Mouse (Mus musculus): Measurements from ENCODE around the gene Olfr666. TPM values are rescaled to one million over a fixed set of nuclear protein-coding genes. Genes with fewer than 3 reads are reported as not detected.

Olfr666 gene
- not detected for polyA plus RNA-seq (2014; fragmentation: Illumina TruSeq; extraction: RNeasy Lipid Tissue Mini Kit (QIAGEN cat#74804); ENCODE audit: insufficient read depth, low read depth, low replicate concordance)

GRCm38 (mm10) chr7:104895852-104896251 lies at the start of gene Olfr666:
Gene Olfr666 (minus strand): TSS chr7:104895952.

DNA sequence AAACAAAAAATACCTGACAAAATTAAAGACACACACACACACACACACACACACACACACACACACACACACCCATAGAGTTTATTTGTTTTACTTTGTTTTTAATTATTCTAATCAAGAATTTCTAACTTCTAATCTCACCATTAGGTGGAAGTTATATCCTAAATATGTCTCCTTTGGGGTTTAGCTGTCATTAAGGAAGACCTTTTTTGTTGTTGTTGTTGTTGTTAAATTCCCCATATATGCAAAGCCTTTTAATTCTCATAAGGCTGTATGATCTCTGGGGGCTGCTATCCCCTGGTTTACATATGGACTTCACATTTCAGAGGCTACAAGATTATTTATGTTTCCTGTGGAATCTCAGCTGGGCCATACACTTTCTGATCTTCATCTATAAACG lies 38.2 kb upstream of the Olfr666 start, which contains the start of gene Olfr669:
Gene Olfr669 (plus strand): TSS at position 301 of the 400 bp plus-strand sequence.

DNA sequence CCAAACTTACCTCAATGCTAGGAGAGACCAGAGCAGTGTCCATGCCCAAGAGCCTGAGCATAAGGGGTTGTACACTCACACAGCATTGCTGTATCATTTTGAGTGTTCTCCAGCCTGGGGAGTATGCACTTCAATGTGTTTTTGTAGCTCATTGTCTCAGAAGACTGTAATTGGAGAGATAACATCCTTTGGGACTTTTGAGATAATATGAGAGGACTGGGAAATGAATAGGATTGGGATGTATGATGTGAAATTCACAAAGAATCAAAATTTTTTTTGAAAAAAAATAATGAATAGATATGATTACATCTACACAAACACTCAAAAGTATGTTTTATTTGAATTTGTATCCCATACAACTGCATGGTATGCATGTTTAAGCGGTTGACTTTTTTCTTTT lies 32.2 kb upstream of the Olfr666 start, which contains the start of gene Olfr668:
Gene Olfr668 (minus strand): TSS at position 101 of the 400 bp plus-strand sequence.

DNA sequence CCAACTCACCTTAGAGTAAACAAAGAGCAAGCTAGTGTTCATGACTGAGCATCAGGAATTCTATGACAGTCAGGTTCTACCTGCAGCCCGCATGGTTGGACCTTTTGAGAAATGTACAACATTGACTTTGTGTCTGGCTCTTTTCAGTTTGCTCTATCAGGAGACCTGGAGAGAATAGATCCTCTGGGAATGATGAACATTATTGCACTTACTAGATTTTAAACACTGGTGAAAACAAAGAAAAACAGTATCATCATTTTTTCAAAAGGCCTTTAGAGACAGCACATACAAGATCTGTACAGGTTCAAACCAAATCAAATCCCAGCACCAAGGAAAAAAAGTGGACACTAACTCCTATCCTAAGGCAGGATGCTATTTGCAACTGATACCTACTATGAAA lies 25.6 kb upstream of the Olfr666 start, which contains the start of gene Olfr667:
Gene Olfr667 (minus strand): TSS at position 101 of the 400 bp plus-strand sequence.

DNA sequence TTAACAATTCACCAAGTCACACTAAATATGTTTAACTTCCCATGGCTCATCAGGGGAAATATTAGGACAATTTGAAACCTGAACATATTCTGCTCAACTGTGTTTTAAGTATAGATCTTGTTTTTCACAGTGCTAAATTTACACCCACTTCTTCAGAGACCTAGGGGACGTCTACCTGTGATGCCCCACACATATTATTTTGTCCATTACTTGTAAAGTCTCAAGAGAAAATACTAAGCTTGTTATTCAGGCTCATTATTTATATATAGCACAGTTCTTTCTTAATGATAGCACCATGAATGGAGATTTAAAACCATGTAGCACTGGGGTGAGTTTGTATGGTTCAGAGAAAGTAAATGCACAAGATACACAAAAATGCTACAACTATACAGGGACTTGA lies 18.0 kb downstream of the Olfr666 start, which contains the start of gene Olfr665:
Gene Olfr665 (plus strand): TSS at position 301 of the 400 bp plus-strand sequence.

DNA sequence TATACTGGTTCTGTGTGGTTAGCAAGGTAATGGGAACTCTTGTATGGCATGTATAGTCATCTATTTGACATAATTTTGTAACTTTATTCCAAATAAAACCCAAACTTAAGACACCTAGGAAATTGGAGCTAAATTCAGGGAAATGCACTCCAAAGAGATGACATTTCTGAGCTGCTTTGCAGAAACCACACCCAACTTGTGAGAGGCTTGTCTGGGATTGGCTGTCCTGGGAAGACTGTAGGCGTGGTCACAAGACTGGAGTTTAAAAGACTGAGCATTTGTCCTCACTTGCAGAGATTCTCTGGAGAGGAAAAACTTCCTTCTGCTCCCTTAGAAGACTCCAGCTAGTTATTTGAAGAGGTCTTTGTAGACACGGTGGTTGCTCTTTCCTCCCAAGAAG lies 39.0 kb downstream of the Olfr666 start, which contains the start of gene Usp17la:
Gene Usp17la (plus strand): TSS at position 301 of the 400 bp plus-strand sequence.

DNA sequence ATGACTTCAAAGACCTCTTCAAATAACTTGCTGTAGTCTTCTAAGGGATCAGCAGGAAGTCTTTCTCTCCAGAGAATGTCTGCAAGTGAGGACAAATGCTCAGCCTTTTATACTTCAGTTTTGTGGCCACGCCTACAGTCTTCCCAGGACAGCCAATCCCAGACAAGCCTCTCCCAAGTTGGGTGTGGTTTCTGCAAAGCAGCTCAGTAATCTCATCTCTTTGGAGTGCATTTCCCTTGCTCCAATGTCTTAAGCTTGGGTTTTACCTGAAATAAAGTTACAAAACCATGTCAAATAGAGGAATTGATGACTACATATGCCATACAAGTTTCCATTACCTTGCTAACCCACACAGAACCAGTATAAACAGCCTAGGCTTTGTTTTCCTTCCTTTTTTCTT lies 53.2 kb downstream of the Olfr666 start, which contains the start of gene Usp17lb:
Gene Usp17lb (minus strand): TSS at position 101 of the 400 bp plus-strand sequence.

Other genes with a start within 250 kb of the Olfr666 start
- not detected for gene Olfr658, start 248.6 kb downstream of the Olfr666 start, polyA plus RNA-seq (2014; fragmentation: Illumina TruSeq; extraction: RNeasy Lipid Tissue Mini Kit (QIAGEN cat#74804); ENCODE audit: insufficient read depth, low read depth, low replicate concordance)
- not detected for gene Olfr659, start 229.2 kb downstream of the Olfr666 start, polyA plus RNA-seq (2014; fragmentation: Illumina TruSeq; extraction: RNeasy Lipid Tissue Mini Kit (QIAGEN cat#74804); ENCODE audit: insufficient read depth, low read depth, low replicate concordance)
- not detected for gene Olfr661, start 209.5 kb downstream of the Olfr666 start, polyA plus RNA-seq (2014; fragmentation: Illumina TruSeq; extraction: RNeasy Lipid Tissue Mini Kit (QIAGEN cat#74804); ENCODE audit: insufficient read depth, low read depth, low replicate concordance)
- not detected for gene Usp17le, start 118.5 kb downstream of the Olfr666 start, polyA plus RNA-seq (2014; fragmentation: Illumina TruSeq; extraction: RNeasy Lipid Tissue Mini Kit (QIAGEN cat#74804); ENCODE audit: insufficient read depth, low read depth, low replicate concordance)
- gene Usp17lb, start 53.3 kb downstream of the Olfr666 start, polyA plus RNA-seq (2014; fragmentation: Illumina TruSeq; extraction: RNeasy Lipid Tissue Mini Kit (QIAGEN cat#74804); ENCODE audit: insufficient read depth, low read depth, low replicate concordance), result not detected
- not detected for gene Usp17la, start 38.9 kb downstream of the Olfr666 start, polyA plus RNA-seq (2014; fragmentation: Illumina TruSeq; extraction: RNeasy Lipid Tissue Mini Kit (QIAGEN cat#74804); ENCODE audit: insufficient read depth, low read depth, low replicate concordance)
- gene Olfr665, start 17.9 kb downstream of the Olfr666 start, polyA plus RNA-seq (2014; fragmentation: Illumina TruSeq; extraction: RNeasy Lipid Tissue Mini Kit (QIAGEN cat#74804); ENCODE audit: insufficient read depth, low read depth, low replicate concordance), result not detected
- not detected for gene Olfr667, start 25.5 kb upstream of the Olfr666 start, polyA plus RNA-seq (2014; fragmentation: Illumina TruSeq; extraction: RNeasy Lipid Tissue Mini Kit (QIAGEN cat#74804); ENCODE audit: insufficient read depth, low read depth, low replicate concordance)
- not detected for gene Olfr668, start 32.1 kb upstream of the Olfr666 start, polyA plus RNA-seq (2014; fragmentation: Illumina TruSeq; extraction: RNeasy Lipid Tissue Mini Kit (QIAGEN cat#74804); ENCODE audit: insufficient read depth, low read depth, low replicate concordance)
- gene Olfr669, start 38.3 kb upstream of the Olfr666 start, polyA plus RNA-seq (2014; fragmentation: Illumina TruSeq; extraction: RNeasy Lipid Tissue Mini Kit (QIAGEN cat#74804); ENCODE audit: insufficient read depth, low read depth, low replicate concordance), result not detected
- gene Olfr670, start 66.7 kb upstream of the Olfr666 start, polyA plus RNA-seq (2014; fragmentation: Illumina TruSeq; extraction: RNeasy Lipid Tissue Mini Kit (QIAGEN cat#74804); ENCODE audit: insufficient read depth, low read depth, low replicate concordance), result not detected
- gene Olfr671, start 83.2 kb upstream of the Olfr666 start, polyA plus RNA-seq (2014; fragmentation: Illumina TruSeq; extraction: RNeasy Lipid Tissue Mini Kit (QIAGEN cat#74804); ENCODE audit: insufficient read depth, low read depth, low replicate concordance), result not detected
- not detected for gene Olfr672, start 106.1 kb upstream of the Olfr666 start, polyA plus RNA-seq (2014; fragmentation: Illumina TruSeq; extraction: RNeasy Lipid Tissue Mini Kit (QIAGEN cat#74804); ENCODE audit: insufficient read depth, low read depth, low replicate concordance)
- gene Olfr675, start 132.5 kb upstream of the Olfr666 start, polyA plus RNA-seq (2014; fragmentation: Illumina TruSeq; extraction: RNeasy Lipid Tissue Mini Kit (QIAGEN cat#74804); ENCODE audit: insufficient read depth, low read depth, low replicate concordance), result not detected
- not detected for gene Olfr676, start 136.7 kb upstream of the Olfr666 start, polyA plus RNA-seq (2014; fragmentation: Illumina TruSeq; extraction: RNeasy Lipid Tissue Mini Kit (QIAGEN cat#74804); ENCODE audit: insufficient read depth, low read depth, low replicate concordance)
- gene Olfr677, start 155.4 kb upstream of the Olfr666 start, polyA plus RNA-seq (2014; fragmentation: Illumina TruSeq; extraction: RNeasy Lipid Tissue Mini Kit (QIAGEN cat#74804); ENCODE audit: insufficient read depth, low read depth, low replicate concordance), result not detected
- not detected for gene Olfr678, start 168.5 kb upstream of the Olfr666 start, polyA plus RNA-seq (2014; fragmentation: Illumina TruSeq; extraction: RNeasy Lipid Tissue Mini Kit (QIAGEN cat#74804); ENCODE audit: insufficient read depth, low read depth, low replicate concordance)
- gene Olfr679, start 185.3 kb upstream of the Olfr666 start, polyA plus RNA-seq (2014; fragmentation: Illumina TruSeq; extraction: RNeasy Lipid Tissue Mini Kit (QIAGEN cat#74804); ENCODE audit: insufficient read depth, low read depth, low replicate concordance), result not detected
- gene Olfr680-ps1, start 196.9 kb upstream of the Olfr666 start, polyA plus RNA-seq (2014; fragmentation: Illumina TruSeq; extraction: RNeasy Lipid Tissue Mini Kit (QIAGEN cat#74804); ENCODE audit: insufficient read depth, low read depth, low replicate concordance), result not detected
- gene Olfr681, start 220.9 kb upstream of the Olfr666 start, polyA plus RNA-seq (2014; fragmentation: Illumina TruSeq; extraction: RNeasy Lipid Tissue Mini Kit (QIAGEN cat#74804); ENCODE audit: insufficient read depth, low read depth, low replicate concordance), result not detected